Mouse (Mus musculus) MEL (cell line): Measurements from ENCODE around the gene Kif5a.

Experiments used
- BHLHE40 ChIP-seq: IDR thresholded peaks from 2 replicates; pipeline ENCODE4 v1.6.1; 2012; ENCODE audit warnings: low read depth, mild to moderate bottlenecking, inconsistent platforms, low read length, improper control_type of control experiment, borderline replicate concordance
- CTCF ChIP-seq, 3 experiments: IDR thresholded peaks in 2 of 3; conservative IDR thresholded peaks in 1 of 3; 2 replicates each; pipeline ENCODE4 v1.5.1; 2011 to 2012; ENCODE audit warnings: low read length in 3 of 3, low read depth in 2 of 3, mild to moderate bottlenecking in 2 of 3, improper control_type of control experiment in 1 of 3, inconsistent platforms in 1 of 3, mixed read lengths in 1 of 3, moderate library complexity in 1 of 3; ENCODE audit not compliant: control insufficient read depth in 1 of 3, insufficient read depth in 1 of 3, poor library complexity in 1 of 3, severe bottlenecking in 1 of 3
- MAFK ChIP-seq: IDR thresholded peaks from 2 replicates; pipeline ENCODE4 v1.6.1; 2011; ENCODE audit warnings: low read depth, mild to moderate bottlenecking, low read length, improper control_type of control experiment, borderline replicate concordance
- MAX ChIP-seq: IDR thresholded peaks from 2 replicates; pipeline ENCODE4 v1.6.1; 2011; ENCODE audit warnings: low read length, improper control_type of control experiment
- MAZ ChIP-seq: IDR thresholded peaks from 2 replicates; pipeline ENCODE4 v1.6.1; 2012; ENCODE audit warnings: low read depth, mild to moderate bottlenecking, inconsistent platforms, low read length, improper control_type of control experiment
- POLR2A ChIP-seq, 2 experiments: IDR thresholded peaks; 2 replicates each; pipeline ENCODE4 v1.6.1; 2011 to 2012; ENCODE audit warnings: low read length in 2 of 2, mild to moderate bottlenecking in 2 of 2, control low read depth in 1 of 2, improper control_type of control experiment in 1 of 2, low read depth in 1 of 2, moderate library complexity in 1 of 2; ENCODE audit not compliant: control insufficient read depth in 1 of 2, insufficient read depth in 1 of 2, poor library complexity in 1 of 2
- POLR2AphosphoS2 ChIP-seq: IDR thresholded peaks from 2 replicates; pipeline ENCODE4 v1.6.1; 2011; ENCODE audit warnings: low read length, improper control_type of control experiment
- RCOR1 ChIP-seq: IDR thresholded peaks from 2 replicates; pipeline ENCODE4 v1.6.1; 2012; ENCODE audit warnings: low read depth, mild to moderate bottlenecking, inconsistent platforms, low read length, improper control_type of control experiment
- USF1 ChIP-seq: IDR thresholded peaks from 2 replicates; pipeline ENCODE4 v1.6.1; 2014; ENCODE audit warnings: low read depth, mild to moderate bottlenecking, inconsistent platforms, low read length, improper control_type of control experiment, moderate library complexity
- ZNF384 ChIP-seq: IDR thresholded peaks from 2 replicates; pipeline ENCODE4 v1.6.1; 2012; ENCODE audit warnings: low read depth, mild to moderate bottlenecking, inconsistent platforms, low read length, improper control_type of control experiment

DNA sequence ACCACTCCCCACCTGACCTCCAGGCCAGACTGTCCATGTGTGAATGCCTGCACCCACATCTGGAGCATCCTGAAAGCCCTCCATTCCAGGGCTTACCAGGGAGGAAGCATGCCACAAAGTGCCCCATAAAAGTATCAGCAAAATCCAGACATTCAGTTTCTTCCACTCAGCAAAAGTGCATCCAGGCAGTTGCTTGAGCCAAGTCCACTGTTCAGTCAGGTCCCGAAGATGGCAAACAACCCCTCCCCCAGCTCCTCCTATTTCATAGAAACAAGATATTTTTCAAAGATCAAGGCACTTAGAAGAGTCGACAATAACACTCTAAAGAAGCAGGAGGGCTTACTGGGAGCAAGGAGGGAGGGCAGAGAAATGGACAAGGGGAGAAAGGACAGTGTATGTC, 64.7 kb downstream of the Kif5a start:
- TF ChIP-seq BHLHE40 (no peak), MAZ (no peak), RCOR1 (no peak), POLR2A (IDR thresholded peaks at IDR 0.05; ENCODE audit: control insufficient read depth in 1 of 2, insufficient read depth in 1 of 2, low read depth in 1 of 2, low read length in 2 of 2, poor library complexity in 1 of 2) (no peak), ZNF384 (no peak), MAX (no peak), CTCF (IDR thresholded peaks at IDR 0.05 in 2 of 3, conservative IDR thresholded peaks at IDR 0.05 in 1 of 3; ENCODE audit: control insufficient read depth in 1 of 3, insufficient read depth in 1 of 3, low read depth in 2 of 3, low read length in 3 of 3, poor library complexity in 1 of 3, severe bottlenecking in 1 of 3) (no peak), USF1 (no peak), POLR2AphosphoS2 (no peak), MAFK (no peak)
